Mouse (Mus musculus) CH12.LX (cell line): Measurements from ENCODE around the gene Fam172a. TPM values are rescaled to one million over a fixed set of nuclear protein-coding genes. Genes with fewer than 3 reads are reported as not detected.

ENCODE experiments used
- DNase-seq: peaks from one replicate; pipeline ENCODE4 v3.0.0-alpha.2; 2013; ENCODE audit errors: extremely low read depth
- H3K27ac ChIP-seq: 2 replicates; pipeline ENCODE4 v1.5.1; 2012; ENCODE audit warnings: low read depth, mild to moderate bottlenecking, control low read depth, moderate library complexity; ENCODE audit not compliant: insufficient read depth
- H3K27me3 ChIP-seq: replicated peaks from 2 replicates; pipeline ENCODE3; 2012; ENCODE audit warnings: inconsistent platforms
- H3K36me3 ChIP-seq, 2 experiments: replicated peaks in 1 of 2; 2 replicates each; pipeline versions ENCODE3 to v1.6.1; 2012; ENCODE audit warnings: inconsistent platforms in 1 of 2, low read length in 1 of 2, mild to moderate bottlenecking in 1 of 2, mixed read lengths in 1 of 2, moderate library complexity in 1 of 2; ENCODE audit not compliant: control insufficient read depth in 1 of 2, insufficient read depth in 1 of 2
- H3K4me1 ChIP-seq, 2 experiments: 2 replicates each; pipeline ENCODE4 v1.6.1; 2012; ENCODE audit warnings: inconsistent platforms in 1 of 2, moderate library complexity in 1 of 2; ENCODE audit not compliant: insufficient read depth in 2 of 2, control insufficient read depth in 1 of 2
- H3K4me2 ChIP-seq: 2 replicates; pipeline ENCODE4 v1.6.1; 2012; ENCODE audit warnings: low read depth, mild to moderate bottlenecking, control low read depth; ENCODE audit not compliant: poor library complexity, insufficient read depth, severe bottlenecking
- H3K4me3 ChIP-seq, 3 experiments: fragments of 150-350 bp in 1 of 3; sonication (generic) in 1 of 3; replicated peaks in 1 of 3; 2 replicates each; pipeline versions ENCODE3 to v1.5.1; 2011 to 2012; ENCODE audit warnings: low read depth in 2 of 3, low read length in 2 of 3, mild to moderate bottlenecking in 2 of 3, moderate library complexity in 2 of 3, control low read depth in 1 of 3, improper control_type of control experiment in 1 of 3, inconsistent platforms in 1 of 3, mixed read lengths in 1 of 3; ENCODE audit not compliant: poor library complexity in 1 of 3
- H3K79me2 ChIP-seq: replicated peaks from 2 replicates; pipeline ENCODE4 v1.6.1; 2012; ENCODE audit warnings: mild to moderate bottlenecking, moderate library complexity; ENCODE audit not compliant: control insufficient read depth, poor library complexity, insufficient read depth, severe bottlenecking; ENCODE audit errors: extremely low read depth
- H3K9ac ChIP-seq: 2 replicates; pipeline ENCODE4 v1.6.1; 2012; ENCODE audit warnings: low read depth, mild to moderate bottlenecking, control low read depth, moderate library complexity; ENCODE audit not compliant: insufficient read depth
- H3K9me3 ChIP-seq: replicated peaks from 2 replicates; pipeline ENCODE3; 2012; ENCODE audit warnings: low read length, inconsistent platforms, mixed read lengths
- BHLHE40 ChIP-seq: IDR thresholded peaks from 2 replicates; pipeline ENCODE4 v1.6.1; 2011; ENCODE audit warnings: mild to moderate bottlenecking, low read depth, low read length, improper control_type of control experiment
- CTCF ChIP-seq, 2 experiments: IDR thresholded peaks in 1 of 2; conservative IDR thresholded peaks in 1 of 2; 2 replicates each; pipeline ENCODE4 v1.5.1; 2011 to 2012; ENCODE audit warnings: low read depth in 2 of 2, low read length in 2 of 2, improper control_type of control experiment in 1 of 2, inconsistent platforms in 1 of 2, mild to moderate bottlenecking in 1 of 2, moderate library complexity in 1 of 2
- E2F4 ChIP-seq: IDR thresholded peaks from 2 replicates; pipeline ENCODE4 v1.6.1; 2011; ENCODE audit warnings: low read depth, low read length, improper control_type of control experiment; ENCODE audit not compliant: insufficient replicate concordance
- EP300 ChIP-seq: IDR thresholded peaks from 2 replicates; pipeline ENCODE4 v1.6.1; 2011; ENCODE audit warnings: low read length, improper control_type of control experiment
- ETS1 ChIP-seq: conservative IDR thresholded peaks from 2 replicates; pipeline ENCODE4 v1.6.1; 2012; ENCODE audit warnings: low read depth, mild to moderate bottlenecking, inconsistent platforms, low read length, improper control_type of control experiment, moderate library complexity
- HCFC1 ChIP-seq: IDR thresholded peaks from 2 replicates; pipeline ENCODE4 v1.6.1; 2012; ENCODE audit warnings: low read depth, mild to moderate bottlenecking, inconsistent platforms, low read length, improper control_type of control experiment
- IRF4 ChIP-seq: IDR thresholded peaks from 2 replicates; pipeline ENCODE4 v1.6.1; 2014; ENCODE audit warnings: low read depth, mild to moderate bottlenecking, inconsistent platforms, low read length, improper control_type of control experiment
- JUN ChIP-seq: IDR thresholded peaks from 2 replicates; pipeline ENCODE4 v1.6.1; 2011; ENCODE audit warnings: low read depth, mild to moderate bottlenecking, low read length, improper control_type of control experiment, moderate library complexity; ENCODE audit not compliant: insufficient read depth
- JUND ChIP-seq: conservative IDR thresholded peaks from 2 replicates; pipeline ENCODE4 v1.6.1; 2011; ENCODE audit warnings: low read depth, low read length, improper control_type of control experiment
- MAFK ChIP-seq: IDR thresholded peaks from 2 replicates; pipeline ENCODE4 v1.6.1; 2011; ENCODE audit warnings: low read length, improper control_type of control experiment; ENCODE audit not compliant: insufficient replicate concordance
- MAZ ChIP-seq: IDR thresholded peaks from 2 replicates; pipeline ENCODE4 v1.6.1; 2012; ENCODE audit warnings: low read depth, mild to moderate bottlenecking, inconsistent platforms, low read length, improper control_type of control experiment, moderate library complexity
- MEF2A ChIP-seq: IDR thresholded peaks from 2 replicates; pipeline ENCODE4 v1.6.1; 2014; ENCODE audit warnings: low read depth, mild to moderate bottlenecking, inconsistent platforms, low read length, improper control_type of control experiment, borderline replicate concordance
- MXI1 ChIP-seq: IDR thresholded peaks from 2 replicates; pipeline ENCODE4 v1.6.1; 2011; ENCODE audit warnings: mild to moderate bottlenecking, low read depth, low read length, improper control_type of control experiment
- MYC ChIP-seq: IDR thresholded peaks from 2 replicates; pipeline ENCODE4 v1.6.1; 2011; ENCODE audit warnings: low read depth, mild to moderate bottlenecking, improper control_type of control experiment, low read length
- PAX5 ChIP-seq: IDR thresholded peaks from 2 replicates; pipeline ENCODE4 v1.6.1; 2012; ENCODE audit warnings: low read length, inconsistent platforms, mixed read lengths
- POLR2AphosphoS2 ChIP-seq: IDR thresholded peaks from 2 replicates; pipeline ENCODE4 v1.6.1; 2011; ENCODE audit warnings: low read depth, low read length, improper control_type of control experiment
- SIN3A ChIP-seq: IDR thresholded peaks from 2 replicates; pipeline ENCODE4 v1.6.1; 2012; ENCODE audit warnings: low read length, improper control_type of control experiment, inconsistent platforms
- SMC3 ChIP-seq: IDR thresholded peaks from 2 replicates; pipeline ENCODE4 v1.6.1; 2011; ENCODE audit warnings: low read depth, low read length, improper control_type of control experiment
- TBP ChIP-seq: conservative IDR thresholded peaks from 2 replicates; pipeline ENCODE4 v1.6.1; 2011; ENCODE audit warnings: low read depth, low read length, improper control_type of control experiment
- TCF12 ChIP-seq: IDR thresholded peaks from 2 replicates; pipeline ENCODE4 v1.6.1; 2014; ENCODE audit warnings: low read depth, mild to moderate bottlenecking, inconsistent platforms, low read length, improper control_type of control experiment
- USF1 ChIP-seq: IDR thresholded peaks from 2 replicates; pipeline ENCODE4 v1.6.1; 2014; ENCODE audit warnings: low read depth, mild to moderate bottlenecking, inconsistent platforms, low read length, improper control_type of control experiment
- USF2 ChIP-seq: conservative IDR thresholded peaks from 2 replicates; pipeline ENCODE4 v1.6.1; 2011; ENCODE audit warnings: low read depth, low read length, improper control_type of control experiment
- dilution Hi-C: fragments of 300-500 bp; cut with MboI; formaldehyde crosslinking; loops from 2 replicates; pipeline ENCODE4 v1.14.3; 2020; ENCODE audit warnings: low sequenced_read_pairs; ENCODE audit not compliant: extremely low pct_unique_long_range_greater_than_20kb, extremely low pct_ligation_motif_present
- in situ Hi-C: fragments of 300-500 bp; cut with MboI; formaldehyde crosslinking; loops from 3 replicates; pipeline ENCODE4 v1.14.3; 2019; ENCODE audit warnings: low sequenced_read_pairs, low pct_ligation_motif_present, low pct_unique_long_range_greater_than_20kb, mixed read lengths
- polyA plus RNA-seq: library from polyadenylated mRNA; unstranded; fragments of >175 nt; gene quantifications from 2 replicates; pipeline ENCODE4 v1.2.1, GENCODE M21; 2012; ENCODE audit warnings: low read depth; ENCODE audit not compliant: insufficient read length
- total RNA-seq, 2 experiments: library from RNA; depleted of rRNA; stranded (reverse); fragments of 300-350 nt in 1 of 2; fragments of >200 nt in 1 of 2; gene quantifications; 2 replicates each; pipeline ENCODE4 v1.2.3; 2012 to 2014

The Fam172a gene
- total and polyA plus RNA-seq, 3 experiments = 12.2 to 24.7 (median 16.9) TPM

GRCm38 (mm10) chr13:78210029-78210747 lies 508.4 kb downstream of the Fam172a start:
- dilution Hi-C loops (no loop called here), in situ Hi-C loops (no loop called here)

DNA sequence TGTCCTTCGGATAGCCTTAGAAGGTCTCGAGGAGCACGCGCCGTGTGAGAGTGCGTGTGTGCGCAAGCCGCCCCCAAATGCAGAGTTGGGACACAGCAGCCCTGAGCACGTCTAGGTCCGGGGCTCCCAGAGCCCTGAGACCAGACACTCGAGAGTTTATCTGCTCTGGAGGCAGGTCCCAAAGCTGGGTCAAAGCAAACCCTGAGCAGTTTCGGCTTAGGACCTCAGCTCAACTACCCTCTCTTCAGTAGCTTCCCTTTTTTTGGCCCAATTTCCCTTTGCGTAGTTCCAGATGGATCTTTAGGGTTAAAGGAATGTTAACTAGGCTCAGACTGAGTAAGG lies 508.9 kb downstream of the Fam172a start:
- no peak overlapping the region for H3K4me2 ChIP-seq
- no peaks in the 10 kb centered on the region for H3K79me2 ChIP-seq

More at GRCm38 (mm10) chr13:78210029-78210747, 508.4 kb downstream of the Fam172a start:
- Histone ChIP-seq H3K27ac (no peak overlapping the region), H3K27me3 (no peaks in the 10 kb centered on the region), H3K36me3 (no peaks in the 10 kb centered on the region), H3K9ac (no peak overlapping the region), H3K4me2 (no peak overlapping the region), H3K4me1 (peaks cover 0 to 4% of the 10 kb centered on the region in 2 experiments; a peak in 1 of 4 replicates), H3K4me3 (no peak overlapping the region), H3K9me3 (no peaks in the 10 kb centered on the region), H3K79me2 (no peaks in the 10 kb centered on the region)
- DNase-seq = no peak
- no peak for TF ChIP-seq POLR2AphosphoS2
- TF ChIP-seq TCF12 = no peak
- TF ChIP-seq ETS1 = no peak
- no peak for TF ChIP-seq TBP
- TF ChIP-seq MEF2A = no peak
- TF ChIP-seq HCFC1 = no peak
- no peak for TF ChIP-seq IRF4
- no peak for TF ChIP-seq BHLHE40
- no peak for TF ChIP-seq SIN3A

More for the DNA sequence above, 508.9 kb downstream of the Fam172a start:
- no peaks in the 10 kb centered on the region for H3K9me3 ChIP-seq
- no peak for TF ChIP-seq POLR2AphosphoS2
- TF ChIP-seq CTCF (conservative IDR thresholded peaks at IDR 0.05 in 1 of 2, IDR thresholded peaks at IDR 0.05 in 1 of 2; ENCODE audit: low read depth in 2 of 2, low read length in 2 of 2) = no peak
- no peak for TF ChIP-seq JUN
- no peak for TF ChIP-seq E2F4
- TF ChIP-seq MAZ = no peak
- TF ChIP-seq ETS1 = no peak
- no peak for TF ChIP-seq USF2
- no peak for TF ChIP-seq MAFK
- no peak for TF ChIP-seq MYC
- TF ChIP-seq PAX5 = no peak
- TF ChIP-seq EP300 = no peak
- TF ChIP-seq USF1 = no peak
- no peak for TF ChIP-seq HCFC1
- TF ChIP-seq JUND = no peak
- TF ChIP-seq MXI1 = no peak
- TF ChIP-seq BHLHE40 = no peak
- no peak for TF ChIP-seq SMC3
- H3K27ac ChIP-seq = no peak overlapping the region
- H3K27me3 ChIP-seq = no peaks in the 10 kb centered on the region
- H3K4me1 ChIP-seq = peaks cover 0 to 4% of the 10 kb centered on the region in 2 experiments; a peak in 1 of 4 replicates
- dilution Hi-C loops = no loop called here
- no peak for DNase-seq
- H3K36me3 ChIP-seq = no peaks in the 10 kb centered on the region
- no peak overlapping the region for H3K9ac ChIP-seq
- in situ Hi-C loops = no loop called here
- no peak overlapping the region for H3K4me3 ChIP-seq
